Mouse (Mus musculus) adrenal gland, adult 18-20 months (tissue): ENCODE measurements around the gene Fmnl2. TPM values are rescaled to one million over a fixed set of nuclear protein-coding genes. Genes with fewer than 3 reads are reported as not detected.

ENCODE experiments used
- DNase-seq, 2 experiments: peaks; one replicate each; pipeline ENCODE4 v3.0.0; 2021 to 2022; ENCODE audit warnings: low spot score in 2 of 2
- total RNA-seq, 2 experiments: library from RNA; stranded (reverse); gene quantifications; 1 replicate in 1 of 2; 2 replicates in 1 of 2; pipeline ENCODE4 v1.2.3; 2021

Fmnl2 gene
- total RNA-seq, 2 experiments from 2014 or later: 19.8 to 31.1 TPM

- no peak for DNase-seq
Measured at GRCm38 (mm10) chr2:53088744-53089143, 231.1 kb downstream of the Fmnl2 start.

DNA sequence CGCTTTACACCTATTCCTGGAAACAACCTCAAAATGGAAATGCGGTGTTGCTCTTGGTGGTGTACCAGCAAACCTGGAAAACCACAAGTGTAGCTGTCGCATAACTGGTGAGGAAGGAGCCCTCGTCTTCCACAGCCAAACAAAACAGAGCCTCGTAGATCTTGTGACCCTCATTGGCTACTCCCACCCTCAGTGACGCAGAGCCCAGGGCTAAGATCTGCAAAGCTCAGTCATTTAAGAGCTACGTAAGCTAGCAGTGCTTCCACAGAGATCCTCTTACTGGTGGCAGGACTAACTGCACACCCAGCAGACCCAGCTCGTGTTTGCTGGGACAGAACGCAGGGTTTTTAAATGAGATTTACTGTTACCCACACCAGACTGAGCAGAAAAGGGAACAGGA lies 237.4 kb downstream of the Fmnl2 start:
- DNase-seq: no peak

DNA sequence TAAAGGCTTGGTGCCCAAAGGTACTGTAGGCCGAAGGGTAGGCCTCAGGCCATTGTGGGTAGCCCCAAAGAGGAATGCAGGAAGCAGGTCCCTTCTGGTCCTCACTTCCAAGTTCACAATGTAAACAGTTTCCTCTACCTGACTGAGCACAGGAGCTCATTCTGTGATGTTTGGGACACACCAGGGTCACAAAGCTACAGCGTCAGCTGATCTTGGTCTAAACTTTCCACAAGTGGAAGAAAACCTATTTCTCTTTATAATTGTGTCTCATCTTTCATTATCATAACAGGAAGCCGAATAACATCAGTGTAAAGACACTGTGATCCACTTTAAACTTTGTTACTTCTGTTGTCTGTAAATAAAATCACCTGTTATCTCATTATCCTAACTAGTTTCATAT lies 237.8 kb downstream of the Fmnl2 start:
- DNase-seq: no peak

- DNase-seq: no peak
Measured at GRCm38 (mm10) chr2:53100093-53100492, 242.4 kb downstream of the Fmnl2 start.

DNA sequence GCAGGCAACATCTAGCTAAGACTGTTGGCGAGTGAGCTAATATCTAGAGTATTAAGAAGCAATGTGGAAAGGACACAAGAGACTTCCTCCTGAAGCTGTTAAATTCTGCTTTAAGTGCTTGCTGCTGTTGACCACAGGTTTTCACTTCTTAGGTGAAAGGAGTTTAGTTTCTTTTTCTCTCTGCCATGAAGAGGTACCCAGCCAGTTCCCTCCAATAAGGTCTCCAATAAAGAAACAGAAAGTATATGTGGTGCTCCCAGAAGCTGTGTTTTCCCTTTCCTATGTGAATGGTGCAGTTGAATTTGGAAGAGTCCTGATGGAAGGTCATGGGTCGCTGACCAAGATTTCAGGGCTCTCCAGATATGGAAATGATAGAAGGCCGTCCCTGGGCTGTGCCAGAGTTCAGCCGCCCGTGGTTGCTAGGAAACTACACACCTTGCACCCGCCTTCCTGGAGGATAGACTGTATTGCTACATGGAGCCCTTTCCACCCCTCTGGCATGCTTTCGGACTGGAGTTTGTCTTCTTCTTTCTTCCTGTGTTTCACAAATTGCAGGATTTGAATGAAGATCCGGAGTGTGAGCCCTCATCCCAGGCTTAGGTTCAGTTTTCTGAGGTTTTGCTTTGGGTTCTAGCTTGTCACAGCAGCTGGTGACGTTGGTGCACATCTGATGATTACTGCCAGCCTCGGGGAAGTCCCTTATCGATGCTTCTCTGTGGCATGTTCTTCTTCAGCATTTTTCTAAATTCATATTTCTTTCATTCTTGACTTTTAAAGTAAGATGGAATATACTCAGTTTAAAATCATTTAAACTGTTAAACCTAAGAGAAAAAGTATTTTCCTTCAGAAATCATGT lies 244.5 kb downstream of the Fmnl2 start:
- DNase-seq: no peak

DNA sequence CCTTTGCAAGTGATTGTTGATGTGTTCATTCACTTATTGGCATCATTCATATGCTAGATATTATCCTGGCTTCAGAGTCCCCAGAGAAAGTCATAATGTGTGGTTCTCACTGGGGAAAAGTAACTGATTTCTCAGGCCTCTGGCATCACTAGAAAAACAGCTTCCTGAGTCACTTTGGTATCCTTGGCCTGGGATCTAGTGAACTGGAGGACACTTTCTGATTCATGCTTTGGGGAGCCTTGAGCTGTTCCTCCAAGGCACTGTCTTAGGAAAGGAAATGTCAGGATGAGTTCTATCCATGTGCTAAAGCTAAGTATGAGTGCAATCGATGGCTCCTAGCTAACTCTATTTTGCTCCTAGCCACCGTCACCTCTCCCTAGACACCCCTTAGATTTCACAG lies 245.2 kb downstream of the Fmnl2 start:
- no peak for DNase-seq

- no peak for DNase-seq
Measured at GRCm38 (mm10) chr2:53105408-53105807, 247.7 kb downstream of the Fmnl2 start.

GRCm38 (mm10) chr2:53106056-53106455 lies 248.4 kb downstream of the Fmnl2 start:
- no peak for DNase-seq

GRCm38 (mm10) chr2:53106472-53106871 lies 248.8 kb downstream of the Fmnl2 start:
- no peak for DNase-seq

DNA sequence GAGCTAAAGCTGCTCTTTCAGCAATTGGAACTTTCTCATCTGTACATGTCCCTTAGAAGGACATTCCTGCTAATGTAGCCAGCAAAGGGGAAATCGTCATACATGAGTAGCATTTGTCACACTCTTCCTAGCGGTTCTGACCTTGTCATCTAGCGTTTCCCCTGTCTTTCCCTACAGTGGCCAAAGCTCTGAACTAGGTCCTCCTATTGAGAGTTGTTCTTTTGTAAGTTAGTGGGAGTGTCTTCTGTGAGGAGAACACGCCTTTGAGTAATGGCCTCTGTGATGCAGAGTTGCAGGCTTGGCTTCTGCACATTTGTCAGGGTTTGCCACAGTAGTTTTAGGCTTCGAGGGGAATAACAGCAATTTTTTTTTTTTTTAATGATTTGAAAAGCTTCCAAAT lies 250.9 kb downstream of the Fmnl2 start:
- no peak for DNase-seq

DNA sequence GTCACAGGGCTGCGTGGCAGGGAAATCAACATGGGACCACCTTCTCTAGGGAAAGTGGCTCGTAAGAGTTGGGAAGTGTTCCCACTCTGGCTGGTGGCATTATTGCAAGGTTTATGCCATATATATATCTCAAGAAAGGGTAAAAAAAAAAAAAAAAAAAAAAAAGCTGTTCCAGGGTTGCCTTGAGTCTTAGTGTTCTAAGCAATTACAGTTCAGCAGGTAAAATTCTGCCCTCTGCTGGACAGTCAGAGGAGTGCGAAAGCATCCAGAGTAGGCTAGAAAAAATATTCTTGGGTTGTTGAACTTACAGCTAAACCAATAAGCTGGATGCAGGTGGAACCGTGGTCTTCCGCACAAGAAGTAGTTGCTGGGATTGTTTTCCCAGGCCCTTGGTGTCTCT lies 264.1 kb downstream of the Fmnl2 start:
- DNase-seq: no peak

DNA sequence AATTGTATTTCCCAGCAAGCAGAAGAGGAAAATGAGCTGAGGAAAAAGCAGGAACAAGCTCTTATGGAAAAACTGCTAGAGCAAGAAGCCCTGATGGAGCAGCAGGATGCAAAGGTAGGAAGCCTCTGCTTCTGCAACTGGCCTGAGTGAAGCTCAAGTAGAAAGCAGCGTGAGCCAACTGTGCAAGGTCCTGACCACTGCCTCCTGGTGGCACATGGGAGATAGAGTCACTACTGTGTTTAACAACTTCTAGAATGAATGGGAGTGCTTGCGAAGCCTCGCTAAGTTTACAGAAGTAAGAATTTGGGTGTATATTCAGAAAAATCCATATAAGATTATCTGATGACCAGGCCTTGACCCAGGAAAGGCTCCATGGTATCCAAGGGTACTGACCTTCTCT lies 268.3 kb downstream of the Fmnl2 start:
- no peak for DNase-seq

DNA sequence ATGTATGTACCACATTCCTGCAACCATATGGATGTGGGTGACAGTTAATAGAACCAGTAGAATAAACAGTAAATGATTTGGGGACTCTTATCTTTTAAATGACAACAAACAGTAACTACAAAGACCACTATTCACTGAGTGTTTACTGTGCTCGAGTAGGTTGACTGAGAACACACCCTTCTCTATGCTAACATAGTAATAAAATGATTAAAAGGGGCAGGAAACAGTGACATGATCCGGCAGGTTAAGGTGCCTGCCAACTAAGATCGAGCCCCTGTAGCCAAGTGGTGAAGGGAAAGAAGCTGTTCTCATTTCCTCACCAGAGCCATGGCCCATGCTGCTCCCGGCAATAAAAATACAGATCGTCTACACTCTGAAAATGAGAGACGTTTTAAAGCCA lies 271.4 kb downstream of the Fmnl2 start:
- DNase-seq: no peak

DNA sequence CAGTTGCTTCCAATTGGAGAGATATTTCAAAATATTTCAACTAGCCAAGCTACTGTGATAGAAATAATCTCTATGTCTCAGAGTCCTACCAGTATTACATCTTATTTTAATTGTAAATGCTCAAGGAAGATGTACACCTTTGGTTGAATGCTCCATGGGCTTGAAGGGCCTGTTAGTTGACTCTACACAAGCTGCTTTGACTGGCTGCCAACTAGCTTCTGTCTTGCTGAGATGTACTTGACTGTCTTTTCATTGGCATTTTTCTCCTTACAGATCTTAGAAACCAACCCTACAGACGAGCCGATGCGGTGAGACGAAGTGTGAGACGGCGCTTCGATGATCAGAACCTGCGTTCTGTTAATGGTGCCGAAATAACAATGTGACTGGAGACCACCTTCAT lies 273.9 kb downstream of the Fmnl2 start:
- no peak for DNase-seq

GRCm38 (mm10) chr2:53146852-53147251 lies 289.2 kb downstream of the Fmnl2 start:
- DNase-seq: no peak

- DNase-seq: no peak
Measured at GRCm38 (mm10) chr2:53173966-53174365, 316.3 kb downstream of the Fmnl2 start.

GRCm38 (mm10) chr2:53178966-53179365 lies 321.3 kb downstream of the Fmnl2 start:
- DNase-seq: no peak

DNA sequence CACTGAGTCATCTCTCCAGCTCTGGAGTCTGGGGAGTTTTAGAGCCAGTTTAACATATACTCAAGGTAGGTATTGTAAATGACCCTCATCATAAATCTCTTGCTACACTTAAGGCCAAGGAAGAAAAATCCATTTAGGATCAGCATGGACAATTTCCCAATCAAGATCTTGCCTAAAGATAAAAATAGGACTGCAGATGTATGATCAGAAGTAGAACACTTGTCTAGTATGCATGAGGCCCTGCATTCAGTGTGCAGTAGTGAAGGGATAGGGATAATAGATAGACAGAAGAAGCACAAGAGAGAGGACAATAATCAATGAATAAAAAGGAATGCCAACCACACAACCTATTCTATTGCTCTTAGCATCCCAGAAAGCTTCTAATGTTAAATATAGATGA lies 322.2 kb downstream of the Fmnl2 start:
- DNase-seq: no peak

Other genes with a start within 250 kb of the Fmnl2 start
- gene Cacnb4, start 181.0 kb upstream of the Fmnl2 start, total RNA-seq: under 1 TPM; 0.23 to 0.61 TPM
- 10 to 100 TPM; 24.8 to 30.7 TPM for gene Stam2, start 115.6 kb upstream of the Fmnl2 start, total RNA-seq